Mouse (Mus musculus) embryo, embryonic 11 days (tissue): Measurements from ENCODE around the gene Rnase13.

Source experiments
- DNase-seq: peaks from one replicate; pipeline ENCODE4 v3.0.0-alpha.2; 2015

Rnase13 gene

DNA sequence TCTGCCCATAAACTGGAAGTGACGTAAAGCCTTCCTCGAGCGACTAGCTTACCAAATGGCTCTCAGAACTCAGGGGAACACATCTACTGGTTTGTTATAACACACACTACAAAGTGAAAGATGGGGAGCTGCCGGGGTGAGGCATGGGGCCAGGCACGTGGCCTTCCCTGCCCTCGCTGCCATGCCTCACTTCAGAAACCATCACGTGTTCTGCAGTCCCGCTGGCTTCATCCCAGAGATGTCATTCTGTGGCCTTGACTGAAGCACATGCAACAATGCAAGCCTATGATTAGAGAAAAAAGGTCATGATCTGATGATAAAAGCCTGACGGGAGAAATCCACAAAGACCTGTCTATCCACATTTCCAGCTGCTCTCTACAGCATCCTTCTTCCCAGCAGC, 50.8 kb downstream of the Rnase13 start:
- DNase-seq = no peak
